Mouse (Mus musculus) heart, adult 2 months (tissue): ENCODE measurements at regions not wholly inside any gene's neighbourhood (a gene's known extent, or its start where the extent isn't known, plus 50 kb on each side); places are given as distances from the start of the nearest gene placed in this dataset.

Experiments used
- CTCF ChIP-seq: fragments of 200-600 bp; IDR thresholded peaks from 2 replicates; pipeline ENCODE4 v1.8.1; 2022; ENCODE audit warnings: antibody characterized with exemption, mild to moderate bottlenecking, moderate library complexity
- POLR2A ChIP-seq: fragments of 200-500 bp; IDR thresholded peaks from 2 replicates; pipeline ENCODE4 v1.6.1; 2011; ENCODE audit warnings: mild to moderate bottlenecking, low read depth, low read length, control low read depth; ENCODE audit not compliant: insufficient read depth

DNA sequence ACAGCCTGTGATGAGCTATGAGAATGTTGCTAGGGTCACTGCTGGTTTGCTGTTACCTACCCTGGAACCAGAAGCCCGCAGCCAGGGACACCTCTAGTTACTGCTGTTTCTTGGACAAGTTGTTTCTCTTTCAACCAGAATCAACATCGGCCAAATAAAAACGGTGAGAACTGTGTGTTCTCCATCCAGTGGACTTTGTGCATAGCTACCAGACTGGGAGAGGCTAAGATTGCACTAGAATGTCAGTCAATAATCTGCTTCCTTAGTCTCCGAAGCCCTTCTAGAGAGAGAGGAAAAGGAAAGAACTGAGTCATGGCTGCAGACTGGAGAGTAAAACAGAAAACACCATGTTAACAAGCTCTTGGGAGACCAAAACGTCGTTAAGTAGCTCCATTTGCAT, 141.6 kb downstream of the Mycn start:
- TF ChIP-seq CTCF, result no peak
- no peak for TF ChIP-seq POLR2A
